Mouse (Mus musculus): ENCODE measurements around the gene Tmigd3. TPM values are rescaled to one million over a fixed set of nuclear protein-coding genes. Genes with fewer than 3 reads are reported as not detected.

Tmigd3 gene
- 0.38 TPM in 1 of 2 replicates, not detected in the other for total RNA-seq (2021)
- long read RNA-seq, experiment 1 = 0 reads
- long read RNA-seq, experiment 2 = 0 reads

- no peak for DNase-seq
Observed at GRCm38 (mm10) chr3:105870558-105870957, at the start of gene Tmigd3, which contains the start of gene Adora3. Gene Tmigd3 (plus strand): TSS chr3:105870903. Gene Adora3 (plus strand): TSS chr3:105870858.

DNA sequence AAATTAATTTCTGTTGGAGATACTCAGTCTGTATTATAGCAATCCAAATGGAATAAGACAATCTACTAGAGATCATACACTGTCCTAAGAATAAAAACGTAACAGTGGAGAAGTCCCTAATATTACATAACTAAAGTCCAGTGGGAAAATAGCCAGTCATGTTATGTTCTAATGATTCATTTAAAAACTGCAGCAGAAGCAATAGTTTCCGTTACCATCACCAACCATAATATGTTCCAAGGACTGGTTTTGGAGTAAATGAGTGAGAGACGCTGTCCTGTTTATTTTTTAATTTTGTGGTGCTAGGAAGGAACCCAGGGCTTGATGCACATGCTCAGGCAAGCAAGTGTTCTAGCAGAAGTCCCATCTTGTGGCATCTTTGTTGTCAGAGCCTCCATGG is 49.2 kb upstream of the Tmigd3 start:
- DNase-seq = no peak

DNA sequence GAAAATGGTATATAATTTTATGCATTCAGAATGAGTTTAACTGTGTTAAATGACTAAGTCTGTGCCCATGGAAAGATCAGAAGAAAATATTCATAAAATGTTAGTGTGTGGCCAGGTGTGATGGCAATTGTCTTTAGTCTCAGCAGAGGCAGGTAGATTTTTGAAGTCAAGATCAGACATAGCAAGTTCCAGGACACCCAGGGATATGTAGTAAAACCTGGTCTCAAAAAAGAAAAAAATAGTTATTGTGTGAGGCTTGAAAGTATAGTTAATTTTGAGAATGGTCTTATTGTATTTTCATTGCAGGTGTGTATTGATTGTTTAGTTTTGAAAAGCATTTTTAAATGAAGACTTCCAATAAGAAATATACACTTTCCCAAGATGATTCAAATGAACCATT is 47.1 kb upstream of the Tmigd3 start:
- DNase-seq = no peak

GRCm38 (mm10) chr3:105824103-105824502 is 46.6 kb upstream of the Tmigd3 start:
- DNase-seq = no peak

DNA sequence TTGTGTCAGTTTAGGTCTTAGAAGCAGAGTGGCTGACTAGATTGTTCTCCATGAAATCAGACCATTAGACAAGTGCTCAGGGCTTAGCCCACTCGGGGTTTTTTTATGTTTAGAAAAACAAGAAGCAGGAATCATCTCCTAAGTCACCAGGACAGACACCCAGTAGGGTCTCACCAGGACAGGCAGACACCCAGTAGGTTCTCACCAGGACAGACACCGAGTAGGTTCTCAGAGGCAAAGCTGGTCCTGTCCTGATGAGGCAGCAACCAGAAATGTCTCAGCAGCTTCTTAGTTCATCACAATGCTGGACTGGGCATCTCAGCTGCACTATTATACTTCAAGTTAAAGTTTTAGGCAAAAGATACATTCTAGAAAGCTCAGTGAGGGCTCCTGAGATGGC is 46.0 kb upstream of the Tmigd3 start:
- no peak for DNase-seq

DNA sequence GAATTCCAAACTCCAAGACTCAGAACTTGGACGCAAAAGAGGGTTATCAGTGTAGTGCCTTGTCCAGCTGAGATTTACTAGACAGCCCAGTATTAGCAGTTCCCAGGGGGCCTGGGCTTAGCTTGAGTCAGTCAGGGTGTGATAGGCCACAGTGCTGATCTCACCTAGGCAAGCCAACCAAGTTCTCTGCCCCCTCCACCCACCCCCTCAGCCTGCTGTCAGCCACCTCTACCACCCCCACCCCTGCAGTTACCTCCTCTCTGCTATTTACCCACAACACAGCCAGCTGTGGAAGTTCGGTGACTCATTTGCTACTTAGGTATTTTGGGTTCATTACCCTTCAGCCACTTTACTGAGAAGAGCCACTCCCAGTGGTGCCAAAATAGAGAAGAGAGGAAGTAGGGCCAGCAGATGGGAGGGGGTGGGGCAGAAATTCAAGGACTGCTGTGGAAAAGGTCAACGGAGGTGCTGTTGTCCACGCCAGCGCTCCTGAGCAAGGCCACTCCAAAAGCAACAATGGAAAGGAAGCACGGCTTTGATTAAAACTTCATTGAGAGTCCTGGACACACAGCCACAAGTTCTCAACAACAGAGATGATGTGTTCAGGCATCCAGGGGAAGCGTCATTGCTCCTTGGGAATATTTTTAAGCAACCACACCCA is 45.1 kb upstream of the Tmigd3 start:
- peak; percentile 72 for DNase-seq

GRCm38 (mm10) chr3:105831584-105831983 is 39.1 kb upstream of the Tmigd3 start:
- no peak for DNase-seq

GRCm38 (mm10) chr3:105835875-105836274 is 34.8 kb upstream of the Tmigd3 start:
- DNase-seq = no peak

GRCm38 (mm10) chr3:105836883-105837282 is 33.8 kb upstream of the Tmigd3 start:
- no peak for DNase-seq

GRCm38 (mm10) chr3:105838655-105839054 is 32.0 kb upstream of the Tmigd3 start:
- no peak for DNase-seq

DNA sequence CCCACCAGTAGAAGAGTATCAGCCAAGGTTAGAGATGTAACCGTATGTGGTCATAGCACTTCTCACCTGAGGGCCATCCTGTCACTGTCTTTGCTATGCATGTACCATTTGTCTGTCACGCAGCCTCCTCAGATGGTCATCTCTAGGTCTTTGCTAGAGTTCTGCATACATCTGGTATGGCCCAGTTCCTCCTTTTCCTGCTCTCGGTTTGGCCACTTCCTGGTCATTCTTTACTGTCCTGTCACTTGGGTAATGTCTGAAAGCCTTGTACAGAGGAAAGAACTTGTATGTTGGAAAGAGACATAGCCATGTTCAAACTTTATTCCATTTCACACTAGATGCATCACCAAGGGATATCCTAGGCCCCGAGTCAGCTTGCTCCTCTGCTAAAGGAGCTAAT is 30.9 kb upstream of the Tmigd3 start:
- DNase-seq = no peak

- DNase-seq = no peak
Observed at GRCm38 (mm10) chr3:105846294-105847069, 24.2 kb upstream of the Tmigd3 start.

DNA sequence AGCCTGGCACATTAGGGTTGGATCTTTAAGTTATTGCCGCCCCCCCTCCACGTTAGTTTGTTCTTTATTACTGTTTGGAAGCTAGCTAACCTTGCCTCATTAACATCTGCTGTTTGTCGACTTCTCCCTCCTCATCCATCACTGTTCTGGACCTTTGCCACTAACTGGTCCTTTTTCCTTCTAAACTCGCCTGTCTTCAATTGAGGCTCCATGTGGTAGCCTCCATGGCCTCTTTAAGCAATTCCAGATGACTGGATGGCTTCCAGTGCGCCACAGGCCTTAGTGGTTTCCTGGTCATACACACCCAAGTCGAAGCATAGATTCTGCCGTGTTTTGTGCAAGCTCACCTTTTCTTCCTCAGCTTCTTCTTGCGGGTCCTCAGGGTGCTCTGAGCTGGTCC is 16.9 kb upstream of the Tmigd3 start:
- no peak for DNase-seq

GRCm38 (mm10) chr3:105854786-105855185 is 15.9 kb upstream of the Tmigd3 start:
- DNase-seq = no peak

DNA sequence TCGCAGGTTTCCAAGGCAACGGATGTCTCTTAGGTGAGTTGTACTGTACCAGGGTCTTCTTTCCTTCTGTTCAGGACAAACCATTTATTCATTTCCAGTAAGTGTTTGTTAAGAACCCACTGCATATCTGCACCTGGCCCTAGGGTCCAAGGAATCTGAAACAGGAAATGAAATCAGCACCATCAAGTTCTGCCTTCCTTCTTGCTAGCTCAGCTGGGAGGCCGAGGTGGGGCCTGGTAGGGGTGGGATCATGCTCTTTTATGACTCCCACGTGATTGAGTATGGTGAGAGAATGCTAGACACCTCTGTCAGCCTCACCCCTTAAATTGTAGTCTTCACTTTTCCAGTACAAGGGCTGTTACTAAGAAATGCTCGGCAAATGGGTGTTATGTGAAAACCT is 13.2 kb upstream of the Tmigd3 start:
- no peak for DNase-seq

DNA sequence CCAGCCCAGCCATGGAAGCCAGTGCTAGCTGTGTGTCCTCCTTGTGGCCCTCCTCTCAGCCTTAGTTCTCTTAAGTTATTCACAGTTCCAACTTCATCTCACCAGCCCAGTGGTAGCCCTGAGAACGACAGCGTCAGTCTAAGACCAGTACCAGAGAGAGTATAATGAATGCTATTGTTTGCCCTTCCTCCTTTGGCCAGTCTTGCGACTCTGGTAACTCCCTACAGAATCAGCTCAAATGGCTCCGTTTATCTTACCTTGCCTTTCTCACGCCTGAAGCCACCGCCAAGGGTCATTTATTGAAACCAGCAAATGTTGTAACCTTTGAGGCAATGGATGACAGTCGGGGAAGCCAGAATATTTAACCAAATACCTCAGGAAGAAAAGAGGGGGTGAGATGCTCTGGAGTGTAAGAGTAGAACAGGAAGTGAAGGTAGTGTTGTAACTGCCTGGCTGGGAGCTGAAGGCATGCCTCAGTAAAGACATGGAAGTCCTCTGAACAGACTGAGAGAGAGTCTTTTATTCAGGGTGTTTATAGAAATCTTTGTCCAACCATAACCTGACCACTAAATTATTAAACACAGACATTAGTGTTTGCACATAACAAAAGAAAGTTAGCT is 8.8 kb upstream of the Tmigd3 start:
- no peak for DNase-seq

GRCm38 (mm10) chr3:105864123-105864522 is 6.6 kb upstream of the Tmigd3 start:
- no peak for DNase-seq

- no peak for DNase-seq
Observed at GRCm38 (mm10) chr3:105865122-105865521, 5.6 kb upstream of the Tmigd3 start.

DNA sequence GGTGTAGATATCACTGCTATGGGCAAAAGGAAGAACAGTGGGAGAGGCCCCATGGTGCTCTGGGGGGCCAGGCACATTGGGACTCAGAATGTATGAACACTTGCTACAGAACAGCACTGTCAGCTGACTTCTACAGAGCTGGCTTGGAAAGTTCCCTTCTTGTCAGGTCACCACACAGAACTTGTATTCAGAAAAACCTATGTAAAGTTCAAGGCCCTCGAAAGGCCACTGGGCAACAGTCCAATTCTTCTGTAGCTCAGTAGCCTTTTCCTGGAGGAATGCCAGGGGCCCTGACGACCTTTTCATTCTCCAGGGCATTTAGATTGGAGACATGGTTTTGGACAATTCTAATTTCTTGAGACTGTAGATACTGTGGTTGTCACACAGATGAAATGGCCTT is 2.6 kb upstream of the Tmigd3 start:
- DNase-seq = peak; percentile 82

DNA sequence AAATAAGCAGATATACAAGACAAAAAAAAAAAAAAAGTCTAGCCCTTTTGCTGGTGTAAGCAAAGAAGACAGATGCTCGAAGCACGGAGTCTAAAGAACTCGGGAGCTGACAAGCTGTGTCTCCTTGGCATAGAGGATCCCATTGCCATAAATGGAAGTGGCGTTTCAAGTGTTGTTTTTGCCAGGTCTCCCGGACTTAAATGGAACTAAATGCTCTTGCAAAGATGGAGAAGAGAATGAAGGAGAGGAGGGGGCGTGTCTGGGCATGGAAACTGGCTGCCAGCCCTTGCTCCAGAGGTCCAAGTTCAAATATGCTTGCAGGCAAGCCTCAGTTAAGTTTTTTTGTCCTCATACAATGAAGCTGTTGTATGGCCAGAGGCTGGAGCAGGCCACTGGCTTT is 1.3 kb downstream of the Tmigd3 start:
- DNase-seq = no peak

GRCm38 (mm10) chr3:105872579-105872978 is 1.9 kb downstream of the Tmigd3 start:
- DNase-seq = peak; percentile 40

DNA sequence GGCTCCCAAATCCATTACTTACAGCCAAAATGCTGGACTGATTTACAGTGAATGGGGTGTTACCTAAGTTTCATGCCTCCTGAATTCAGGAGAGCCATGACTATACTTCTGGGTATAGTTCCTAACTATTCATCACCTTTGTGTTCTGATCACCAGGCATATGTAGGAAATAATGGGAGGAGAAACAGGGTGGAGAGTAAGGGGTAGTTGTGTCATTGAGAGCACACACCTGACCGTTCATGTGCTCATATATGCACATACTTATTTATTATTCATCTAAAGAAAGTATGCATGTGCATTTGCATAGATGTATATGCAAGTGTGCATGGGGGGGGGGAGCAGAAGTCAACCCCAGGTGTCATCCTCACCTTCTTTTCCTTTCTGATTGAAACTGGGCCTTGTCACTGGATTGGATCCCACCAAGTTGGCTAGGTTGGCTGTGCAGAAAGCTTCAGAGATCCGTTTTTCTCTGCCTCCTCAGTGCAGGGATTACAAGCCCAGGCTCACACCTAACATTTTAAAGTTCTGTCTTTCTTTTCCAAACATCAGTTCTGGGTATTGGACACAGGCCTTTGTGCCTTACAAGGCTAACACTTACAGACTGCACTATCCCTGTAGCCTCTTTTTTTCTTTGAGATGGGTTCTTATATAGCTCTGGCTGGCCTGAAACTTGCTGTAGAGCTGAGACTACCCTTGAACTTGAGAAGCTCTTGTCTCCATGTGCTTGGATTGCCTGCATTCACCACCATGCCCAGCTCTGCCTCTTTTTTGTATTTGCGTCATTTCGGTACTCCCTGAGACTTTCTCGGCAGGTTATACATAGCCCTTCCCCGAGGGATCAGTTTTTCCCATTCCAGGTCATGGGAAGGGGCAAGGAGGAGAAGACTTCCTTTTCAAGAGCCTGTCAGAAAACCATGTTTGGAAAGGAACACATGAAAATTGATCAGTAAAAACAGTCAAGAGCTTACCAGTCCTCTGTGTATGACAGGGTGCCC is 3.0 kb downstream of the Tmigd3 start:
- DNase-seq = no peak

Data from adrenal gland, postnatal 14 days (tissue).